Mouse (Mus musculus) c-Kit-negative CD71-positive TER-119-positive erythroid progenitor cells, embryonic 14.5 days (primary cell): Measurements from ENCODE around the gene Cdc42bpg.

Experiments used
- DNase-seq: peaks from one replicate; pipeline ENCODE4 v3.0.0-alpha.2; 2013; ENCODE audit warnings: low read depth, low spot score

The Cdc42bpg gene

GRCm38 (mm10) chr19:6331178-6331577 lies 24.9 kb downstream of the Cdc42bpg start:
- DNase-seq, result no peak

DNA sequence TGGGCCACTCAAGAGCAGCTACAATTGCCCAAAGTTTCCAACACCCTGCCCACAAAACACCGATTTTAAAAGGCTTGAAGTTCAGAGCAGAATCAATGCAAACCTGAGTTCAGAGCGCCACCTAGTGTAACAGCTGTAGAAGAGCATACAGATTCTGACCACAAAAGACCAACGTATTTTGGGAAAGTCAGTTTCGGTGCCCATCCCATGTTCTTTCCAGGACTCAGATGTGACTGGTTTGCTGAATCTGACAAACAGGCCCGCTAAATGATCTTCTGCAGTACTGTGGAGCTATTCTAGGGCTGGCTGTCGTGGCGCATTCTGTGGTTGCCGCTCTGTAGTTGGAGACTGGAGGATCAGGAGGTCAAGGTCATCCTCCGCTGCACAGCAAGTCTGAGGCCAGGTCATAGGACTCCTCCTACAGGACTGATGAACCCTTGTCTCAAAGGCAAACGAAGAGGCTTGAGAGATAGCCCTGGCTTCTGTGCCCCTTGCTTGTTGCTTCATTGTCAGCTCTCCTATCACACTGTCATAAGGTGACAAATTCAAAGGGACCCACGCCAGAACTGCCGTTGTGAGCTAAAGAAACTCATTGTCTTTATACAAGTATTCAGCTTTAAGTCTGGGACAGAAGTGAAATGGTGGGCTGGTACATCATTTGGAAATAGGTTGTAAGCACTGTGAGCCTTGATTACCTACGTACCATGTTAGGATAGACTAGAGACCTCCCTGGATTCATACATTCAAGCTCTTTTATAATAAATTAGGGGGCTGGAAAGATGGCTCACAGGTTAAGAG lies 25.7 kb downstream of the Cdc42bpg start:
- no peak for DNase-seq

GRCm38 (mm10) chr19:6333761-6334595 lies 27.7 kb downstream of the Cdc42bpg start:
- no peak for DNase-seq

DNA sequence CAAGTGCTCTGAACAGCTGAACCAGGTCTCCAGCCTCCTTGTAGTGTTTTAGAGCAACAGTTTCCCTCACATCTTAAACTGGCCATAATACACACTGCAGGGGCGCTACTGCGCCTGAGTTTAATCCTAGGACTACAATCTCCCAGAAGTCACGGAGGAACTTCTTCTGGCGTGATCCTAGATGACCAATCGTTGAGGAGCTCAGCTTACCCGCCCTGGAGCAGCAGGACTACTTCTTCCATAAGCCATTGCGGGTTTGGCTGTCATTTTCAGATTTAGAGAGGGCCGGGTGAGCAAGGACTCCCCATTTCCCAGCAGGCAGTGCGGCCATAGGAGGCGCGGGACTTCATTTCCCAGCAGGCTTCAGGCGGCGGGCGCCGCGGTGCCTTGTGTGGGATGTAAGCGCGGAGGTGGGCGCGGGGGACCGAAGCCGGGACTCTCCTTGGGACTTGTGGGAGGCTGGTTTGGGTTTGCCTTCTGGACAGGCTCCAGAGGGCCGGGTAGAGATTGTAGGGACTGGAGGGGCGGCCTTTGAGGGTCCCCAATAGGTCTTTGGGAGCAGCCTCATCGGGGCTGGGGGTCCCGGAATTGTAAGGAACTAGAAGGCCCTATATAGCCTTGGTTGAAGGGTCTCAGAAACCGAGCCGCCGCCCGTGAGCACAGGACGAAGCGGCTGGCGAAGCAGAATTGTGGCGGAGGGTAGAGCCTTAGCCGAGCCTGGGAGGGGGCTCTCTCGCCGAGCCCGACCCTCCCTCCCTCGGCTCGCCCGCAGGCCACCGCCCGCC lies 28.6 kb downstream of the Cdc42bpg start, which contains the start of gene Men1:
TSS of gene Men1 (plus strand) at position 307 of the 785 bp plus-strand sequence.
- DNase-seq, result peak; percentile 78

DNA sequence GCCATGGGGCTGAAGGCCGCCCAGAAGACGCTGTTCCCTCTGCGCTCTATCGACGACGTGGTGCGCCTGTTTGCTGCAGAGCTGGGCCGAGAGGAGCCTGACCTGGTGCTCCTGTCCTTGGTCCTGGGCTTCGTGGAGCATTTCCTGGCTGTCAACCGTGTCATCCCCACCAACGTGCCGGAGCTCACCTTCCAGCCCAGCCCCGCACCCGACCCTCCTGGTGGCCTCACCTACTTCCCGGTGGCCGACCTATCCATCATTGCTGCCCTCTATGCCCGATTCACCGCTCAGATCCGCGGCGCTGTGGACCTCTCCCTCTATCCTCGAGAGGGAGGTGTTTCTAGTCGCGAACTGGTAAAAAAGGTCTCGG lies 29.2 kb downstream of the Cdc42bpg start:
- DNase-seq, result no peak

GRCm38 (mm10) chr19:6336920-6337319 lies 30.7 kb downstream of the Cdc42bpg start:
- DNase-seq, result no peak

DNA sequence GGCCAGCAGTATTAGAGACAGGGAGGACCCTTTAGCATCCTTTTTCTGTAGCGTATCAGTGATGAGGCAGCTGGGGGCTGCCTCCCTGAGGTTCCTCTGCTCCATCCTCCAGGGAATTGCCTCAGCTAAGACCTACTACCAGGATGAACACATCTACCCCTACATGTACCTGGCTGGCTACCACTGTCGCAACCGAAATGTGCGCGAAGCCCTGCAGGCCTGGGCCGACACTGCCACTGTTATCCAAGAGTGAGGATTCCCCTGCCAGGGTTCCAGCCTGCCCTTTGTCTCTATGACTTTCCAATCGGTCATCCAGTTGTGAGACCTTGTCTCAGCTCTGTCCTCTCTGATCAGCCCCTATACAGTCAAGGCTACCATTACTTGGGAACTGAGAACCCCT lies 31.9 kb downstream of the Cdc42bpg start:
- DNase-seq, result no peak

- no peak for DNase-seq
These were observed 32.5 kb downstream of the Cdc42bpg start for GRCm38 (mm10) chr19:6338716-6339115.

GRCm38 (mm10) chr19:6339191-6339590 lies 32.9 kb downstream of the Cdc42bpg start:
- DNase-seq, result no peak

- DNase-seq, result no peak
These were observed 33.7 kb downstream of the Cdc42bpg start for GRCm38 (mm10) chr19:6339890-6340504.

- DNase-seq, result peak; percentile 77
These were observed 34.5 kb downstream of the Cdc42bpg start, which contains the start of gene Map4k2 for GRCm38 (mm10) chr19:6340524-6341452. TSS of gene Map4k2 (plus strand) at chr19:6341135.

DNA sequence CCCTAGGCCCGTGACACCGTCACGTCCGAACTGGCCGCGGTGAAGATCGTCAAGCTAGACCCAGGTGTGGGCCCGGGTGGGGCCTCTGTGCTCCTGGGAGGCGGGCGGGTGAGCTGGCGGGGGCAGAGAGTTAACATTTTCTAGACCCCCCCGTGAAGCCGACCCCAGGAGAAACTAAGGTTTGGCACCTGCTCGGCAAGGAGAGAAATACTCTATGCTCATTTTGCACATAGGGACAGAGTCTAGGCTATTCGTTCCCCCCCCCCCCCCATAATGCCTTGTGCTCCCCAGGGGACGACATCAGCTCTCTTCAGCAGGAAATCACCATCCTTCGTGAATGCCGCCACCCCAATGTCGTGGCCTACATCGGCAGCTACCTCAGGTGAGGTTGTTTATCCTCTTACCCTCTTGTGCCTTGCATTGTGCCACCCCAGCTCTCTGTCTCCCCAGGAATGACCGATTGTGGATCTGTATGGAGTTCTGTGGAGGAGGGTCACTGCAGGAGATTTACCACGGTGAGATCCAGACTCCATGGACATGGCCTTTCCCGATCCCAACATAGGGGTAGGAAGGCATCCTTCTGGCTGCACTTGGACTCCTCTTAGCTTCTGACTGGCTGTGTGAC lies 35.3 kb downstream of the Cdc42bpg start:
- no peak for DNase-seq

DNA sequence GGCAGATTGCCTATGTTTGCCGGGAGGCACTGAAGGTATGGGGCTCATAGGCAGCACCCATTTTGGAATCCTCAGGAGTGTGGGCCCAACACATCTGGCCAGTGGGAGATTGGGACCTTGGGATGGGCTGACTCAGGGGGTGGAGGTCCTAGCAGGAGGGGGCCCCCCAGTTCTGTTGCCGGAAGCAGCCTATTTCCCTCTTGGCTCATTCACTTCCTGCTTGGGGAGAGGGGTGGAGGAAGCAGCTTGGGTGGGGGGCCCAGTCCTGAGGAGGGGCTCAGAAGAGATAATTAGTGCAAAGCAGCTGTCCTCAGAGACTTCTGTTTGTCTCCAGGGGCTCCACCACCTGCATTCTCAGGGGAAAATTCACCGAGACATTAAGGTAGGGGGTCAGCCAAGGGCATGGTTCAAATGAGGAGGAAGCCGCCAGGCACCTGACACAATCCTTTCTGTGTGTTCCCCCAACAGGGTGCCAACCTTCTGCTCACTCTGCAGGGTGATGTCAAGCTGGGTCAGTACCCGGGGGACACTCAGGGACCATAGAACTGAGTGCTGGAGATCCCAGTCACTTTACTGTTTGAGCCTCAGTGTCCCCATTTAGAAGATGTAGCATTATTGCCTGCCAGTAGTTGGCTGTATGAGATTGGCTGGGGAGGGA lies 36.1 kb downstream of the Cdc42bpg start:
- no peak for DNase-seq

GRCm38 (mm10) chr19:6343066-6343925 lies 37.0 kb downstream of the Cdc42bpg start:
- no peak for DNase-seq

GRCm38 (mm10) chr19:6343996-6344395 lies 37.7 kb downstream of the Cdc42bpg start:
- DNase-seq, result no peak

- no peak for DNase-seq
These were observed 39.8 kb downstream of the Cdc42bpg start for GRCm38 (mm10) chr19:6346023-6346422.

DNA sequence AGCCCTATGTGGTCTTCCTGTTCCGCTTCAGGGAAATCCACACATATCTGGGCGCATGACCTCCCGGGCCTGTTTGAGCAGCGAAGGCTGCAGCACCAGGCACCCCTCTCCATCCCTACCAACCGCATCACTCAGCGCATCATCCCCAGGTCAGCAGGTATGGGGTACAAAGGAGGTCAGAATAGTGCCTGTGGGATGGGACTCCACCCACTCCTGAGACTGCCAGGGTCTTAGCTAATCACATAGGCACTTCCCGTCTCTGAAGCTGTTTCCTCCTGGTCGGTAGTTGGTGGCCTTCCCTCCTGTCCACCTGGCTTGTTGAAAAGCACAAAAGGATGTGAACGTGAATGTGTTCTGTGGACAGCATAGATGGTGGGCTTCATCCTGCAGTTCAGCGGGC lies 40.4 kb downstream of the Cdc42bpg start:
- DNase-seq, result no peak

GRCm38 (mm10) chr19:6347615-6348014 lies 41.4 kb downstream of the Cdc42bpg start:
- no peak for DNase-seq
